Mouse (Mus musculus) thymus, adult 2 months (tissue): ENCODE data around the gene Zgrf1.

Experiments used
- CTCF ChIP-seq: fragments of 200-500 bp; IDR thresholded peaks from 2 replicates; pipeline ENCODE4 v1.5.1; 2012; ENCODE audit warnings: mild to moderate bottlenecking, control low read depth, low read length, moderate library complexity, borderline replicate concordance; ENCODE audit not compliant: control insufficient read depth, poor library complexity, insufficient read depth; ENCODE audit errors: extremely low read depth
- POLR2A ChIP-seq: fragments of 200-500 bp; IDR thresholded peaks from 2 replicates; pipeline ENCODE4 v1.6.1; 2012; ENCODE audit warnings: mild to moderate bottlenecking, low read length, control low read depth, moderate library complexity; ENCODE audit not compliant: control insufficient read depth, poor library complexity, insufficient read depth; ENCODE audit errors: extremely low read depth

DNA sequence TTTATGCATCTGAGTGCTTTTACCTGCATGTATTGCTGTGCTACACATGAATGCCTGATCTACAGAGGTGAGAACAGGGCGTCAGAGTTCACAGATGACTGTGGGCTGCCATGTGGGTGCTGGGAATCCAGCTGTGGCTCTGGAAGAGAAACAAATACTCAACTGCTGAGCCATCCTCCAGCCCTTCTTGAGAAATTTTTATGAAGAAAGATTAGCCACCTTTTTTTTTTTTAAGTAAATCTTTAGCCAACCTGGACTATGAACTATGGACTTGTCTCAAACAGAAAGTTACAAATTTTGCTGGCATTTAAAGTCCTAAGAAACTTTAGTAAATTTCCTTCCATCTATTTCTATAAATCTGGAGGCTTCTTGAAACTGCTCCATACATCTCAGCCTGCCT, 43.8 kb downstream of the Zgrf1 start:
- no peak for TF ChIP-seq POLR2A
- no peak for TF ChIP-seq CTCF
